Mouse (Mus musculus): ENCODE measurements at regions not wholly inside any gene's neighbourhood (a gene's known extent, or its start where the extent isn't known, plus 50 kb on each side); places are given as distances from the start of the nearest gene placed in this dataset.
"Not testable (repeated sequence)": the region's sequence is repeated elsewhere in the genome, so short reads cannot be mapped to it uniquely, and the experiment has no call there.

GRCm38 (mm10) chr13:5920422-5920821 is 59.1 kb downstream of the Klf6 start:
- DNase-seq: no peak

GRCm38 (mm10) chr13:5931433-5931832 is 70.2 kb downstream of the Klf6 start:
- DNase-seq: peak in 1 of 2 experiments; percentile 7

GRCm38 (mm10) chr13:5937436-5937835 is 76.2 kb downstream of the Klf6 start:
- DNase-seq: no peak

- no peak for DNase-seq
These were observed 76.7 kb downstream of the Klf6 start for GRCm38 (mm10) chr13:5937970-5938369.

- DNase-seq: peak in 1 of 2 experiments; percentile 1
These were observed 78.1 kb downstream of the Klf6 start for GRCm38 (mm10) chr13:5939368-5939767.

- DNase-seq: no peak
These were observed 91.6 kb downstream of the Klf6 start for GRCm38 (mm10) chr13:5952863-5953262.

GRCm38 (mm10) chr13:5955121-5955520 is 93.8 kb downstream of the Klf6 start:
- DNase-seq: not testable (repeated sequence)

- DNase-seq: no peak
These were observed 94.9 kb downstream of the Klf6 start for GRCm38 (mm10) chr13:5956145-5956544.

GRCm38 (mm10) chr13:5962947-5963346 is 101.7 kb downstream of the Klf6 start:
- DNase-seq: no peak

- no peak for DNase-seq
These were observed 103.3 kb downstream of the Klf6 start for GRCm38 (mm10) chr13:5964626-5965025.

GRCm38 (mm10) chr13:5978615-5979014 is 117.3 kb downstream of the Klf6 start:
- DNase-seq: no peak

GRCm38 (mm10) chr13:5987491-5987890 is 126.2 kb downstream of the Klf6 start:
- DNase-seq: no peak

- no peak for DNase-seq
These were observed 127.1 kb downstream of the Klf6 start for GRCm38 (mm10) chr13:5988407-5988806.

- DNase-seq: no peak
These were observed 139.4 kb downstream of the Klf6 start for GRCm38 (mm10) chr13:6000559-6001217.

GRCm38 (mm10) chr13:6001218-6001564 is 139.9 kb downstream of the Klf6 start:
- no peak for DNase-seq

- DNase-seq: no peak
These were observed 144.6 kb downstream of the Klf6 start for GRCm38 (mm10) chr13:6005901-6006300.

- no peak for DNase-seq
These were observed 148.4 kb downstream of the Klf6 start for GRCm38 (mm10) chr13:6009671-6010070.

GRCm38 (mm10) chr13:6027207-6027606 is 165.9 kb downstream of the Klf6 start:
- DNase-seq: no peak

GRCm38 (mm10) chr13:6028878-6029277 is 167.6 kb downstream of the Klf6 start:
- no peak for DNase-seq

GRCm38 (mm10) chr13:6029461-6029860 is 168.2 kb downstream of the Klf6 start:
- no peak for DNase-seq

GRCm38 (mm10) chr13:6030128-6030527 is 168.8 kb downstream of the Klf6 start:
- no peak for DNase-seq

GRCm38 (mm10) chr13:6040132-6040531 is 178.8 kb downstream of the Klf6 start:
- DNase-seq: no peak

- no peak for DNase-seq
These were observed 179.4 kb downstream of the Klf6 start for GRCm38 (mm10) chr13:6040663-6041062.

- no peak for DNase-seq
These were observed 181.2 kb downstream of the Klf6 start for GRCm38 (mm10) chr13:6042495-6042894.

- peak; percentile 43 to 51 for DNase-seq
These were observed 198.4 kb downstream of the Klf6 start for GRCm38 (mm10) chr13:6059515-6060228.

Measured in lung, adult 18-20 months (tissue).